Mouse (Mus musculus) MEL-GATA-1-ER (cell line): ENCODE measurements around the gene Nprl2.

Experiments
- DNase-seq: peaks from one replicate; pipeline ENCODE4 v3.0.0-alpha.2; 2012; ENCODE audit warnings: low read depth; ENCODE audit errors: extremely low read depth

Nprl2 gene

GRCm38 (mm10) chr9:107534408-107535202 is 7.4 kb upstream of the Nprl2 start:
- no peak for DNase-seq

- DNase-seq: no peak
Measured at GRCm38 (mm10) chr9:107538231-107538630, 3.8 kb upstream of the Nprl2 start.

GRCm38 (mm10) chr9:107538711-107539110 is 3.3 kb upstream of the Nprl2 start:
- no peak for DNase-seq

- DNase-seq: no peak
Measured at GRCm38 (mm10) chr9:107539940-107540339, 2.1 kb upstream of the Nprl2 start.

- DNase-seq: no peak
Measured at GRCm38 (mm10) chr9:107540420-107540819, 1.6 kb upstream of the Nprl2 start.

GRCm38 (mm10) chr9:107541005-107541404 is 1.0 kb upstream of the Nprl2 start:
- DNase-seq: no peak

GRCm38 (mm10) chr9:107542352-107542686 is 293 bp downstream of the Nprl2 start:
- DNase-seq: no peak

GRCm38 (mm10) chr9:107542721-107543120 is 695 bp downstream of the Nprl2 start:
- DNase-seq: no peak

GRCm38 (mm10) chr9:107543299-107543698 is 1.3 kb downstream of the Nprl2 start:
- no peak for DNase-seq

- DNase-seq: no peak
Measured at GRCm38 (mm10) chr9:107544196-107544700, 2.2 kb downstream of the Nprl2 start.

- DNase-seq: no peak
Measured at GRCm38 (mm10) chr9:107544729-107545128, 2.7 kb downstream of the Nprl2 start.

GRCm38 (mm10) chr9:107545199-107545598 is 3.2 kb downstream of the Nprl2 start:
- DNase-seq: no peak

GRCm38 (mm10) chr9:107545602-107546001 is 3.6 kb downstream of the Nprl2 start:
- no peak for DNase-seq

- DNase-seq: no peak
Measured at GRCm38 (mm10) chr9:107547026-107547425, 5.0 kb downstream of the Nprl2 start, which contains the start of gene Zmynd10. Gene Zmynd10 (plus strand): TSS chr9:107547298.

GRCm38 (mm10) chr9:107547957-107548356 is 5.9 kb downstream of the Nprl2 start:
- DNase-seq: no peak

- DNase-seq: no peak
Measured at GRCm38 (mm10) chr9:107548820-107549219, 6.8 kb downstream of the Nprl2 start.

GRCm38 (mm10) chr9:107549297-107550074 is 7.5 kb downstream of the Nprl2 start:
- DNase-seq: no peak

- no peak for DNase-seq
Measured at GRCm38 (mm10) chr9:107550491-107551116, 8.6 kb downstream of the Nprl2 start.

- no peak for DNase-seq
Measured at GRCm38 (mm10) chr9:107551117-107551889, 9.3 kb downstream of the Nprl2 start, which contains the start of gene Rassf1. Gene Rassf1 (plus strand): TSS chr9:107551555.

GRCm38 (mm10) chr9:107551890-107552355 is 9.9 kb downstream of the Nprl2 start:
- DNase-seq: no peak
